In genomic region chr2:122667856-122668255, GRCm38 (mm10) we compare ENCODE assay signal across 10 mouse cellular contexts. TPM values are rescaled to one million over a fixed set of nuclear protein-coding genes. Genes with fewer than 3 reads are reported as not detected.
A peak's percentile ranks its signal among the peaks of the same experiment; 100 is the strongest.
DNase-seq lines count a peak whose midpoint lies in the region; ATAC-seq and TF ChIP-seq lines count a peak whose summit lies in the region.
"Had no signal": no experiment of that assay in that cellular context is flagged by ENCODE, and none has a peak within 500 bp of the region (broad histone marks: within the 10 kb centered on the region; RNA-seq: fewer than 3 reads in every experiment).

No protein-coding gene starts in this region.

- H3K4me2 ChIP-seq in liver, embryonic 14.5 days (ENCODE audit: low read depth), result no peak overlapping the region
- H3K4me2 ChIP-seq in neural tube, embryonic 15.5 days, result no peak overlapping the region
- H3K4me2 ChIP-seq: limb, embryonic 13.5 days had no signal

- H3K4me1 ChIP-seq in embryonic facial prominence, embryonic 10.5 days, result no peaks in the 10 kb centered on the region
- no peaks in the 10 kb centered on the region for H3K4me1 ChIP-seq in liver, embryonic 14.5 days (replicated peaks; ENCODE audit: control insufficient read depth in 2 of 2, insufficient read depth in 2 of 2, low read length in 1 of 2)
- H3K4me1 ChIP-seq in neural tube, embryonic 15.5 days, result no peaks in the 10 kb centered on the region; the same call in 1 of the 2 replicates

- no peaks in the 10 kb centered on the region for H3K36me3 ChIP-seq in embryonic facial prominence, embryonic 10.5 days (replicated peaks)
- H3K36me3 ChIP-seq in liver, embryonic 14.5 days (replicated peaks; ENCODE audit: control insufficient read depth, insufficient read depth, low read depth), result no peaks in the 10 kb centered on the region
- no peaks in the 10 kb centered on the region for H3K36me3 ChIP-seq in neural tube, embryonic 15.5 days
- H3K36me3 ChIP-seq: limb, embryonic 13.5 days had no signal

- no peaks in the 10 kb centered on the region for H3K27me3 ChIP-seq in embryonic facial prominence, embryonic 10.5 days (replicated peaks; ENCODE audit: low read depth, poor library complexity, severe bottlenecking)
- H3K27me3 ChIP-seq in liver, embryonic 14.5 days (ENCODE audit: control insufficient read depth, insufficient read depth, low read length), result no peaks in the 10 kb centered on the region
- H3K27me3 ChIP-seq in neural tube, embryonic 15.5 days (replicated peaks), result no peaks in the 10 kb centered on the region; the same call in 1 of the 2 replicates
- H3K27me3 ChIP-seq: limb, embryonic 13.5 days had no signal

- H3K4me3 ChIP-seq in embryonic facial prominence, embryonic 10.5 days, result no peak overlapping the region
- no peak overlapping the region for H3K4me3 ChIP-seq in liver, embryonic 14.5 days (ENCODE audit: insufficient read depth in 1 of 2, low read depth in 2 of 2, low read length in 2 of 2)
- no peak overlapping the region for H3K4me3 ChIP-seq in neural tube, embryonic 15.5 days (replicated peaks)
- H3K4me3 ChIP-seq: erythroblast, embryonic 14.5 days; limb, embryonic 13.5 days had no signal

- TF ChIP-seq EP300 in liver, embryonic 14.5 days (IDR thresholded peaks at IDR 0.05; ENCODE audit: low read depth), result no peak

- no peak overlapping the region for H3K9ac ChIP-seq in liver, embryonic 14.5 days (replicated peaks)
- H3K9ac ChIP-seq in neural tube, embryonic 15.5 days (replicated peaks), result no peak overlapping the region
- H3K9ac ChIP-seq: limb, embryonic 13.5 days had no signal

- no peak overlapping the region for H3K27ac ChIP-seq in embryonic facial prominence, embryonic 10.5 days (replicated peaks)
- no peak overlapping the region for H3K27ac ChIP-seq in liver, embryonic 14.5 days
- no peak overlapping the region for H3K27ac ChIP-seq in neural tube, embryonic 15.5 days (replicated peaks)
- H3K27ac ChIP-seq: limb, embryonic 13.5 days had no signal

- DNase-seq in kidney, adult 9 months, result peak; percentile 43
- DNase-seq in kidney, adult 11 months, result no peak
- peak; percentile 68 for DNase-seq in CD4-positive helper T cell, adult 2 months (ENCODE audit: low read depth, low spot score)
- peak; percentile 36 for DNase-seq in MN1 (ENCODE audit: low spot score)
- peak; percentile 31 for DNase-seq in embryonic facial prominence, embryonic 10.5 days (ENCODE audit: low spot score)
- no peak for DNase-seq in liver, embryonic 14.5 days (ENCODE audit: low read depth in 3 of 3, low spot score in 3 of 3)
- peak; percentile 65 for DNase-seq in thymus, postnatal 14 days

- peak; percentile 38 for TF ChIP-seq CTCF in liver, embryonic 14.5 days (IDR thresholded peaks at IDR 0.05; ENCODE audit: low read depth)

- ATAC-seq in liver, embryonic 14.5 days (ENCODE audit: insufficient read depth), result no peak
- ATAC-seq in neural tube, embryonic 15.5 days (ENCODE audit: low FRiP score), result no peak

- WGBS in embryonic facial prominence, embryonic 10.5 days, result 53% methylated on average over 5 of the region's 5 CpGs
- WGBS in liver, embryonic 14.5 days (ENCODE audit: insufficient replicate concordance), result 32% methylated on average over 5 of the region's 5 CpGs
- WGBS in neural tube, embryonic 15.5 days, result 65% methylated on average over 5 of the region's 5 CpGs

- no peaks in the 10 kb centered on the region for H3K9me3 ChIP-seq in embryonic facial prominence, embryonic 10.5 days
- H3K9me3 ChIP-seq in liver, embryonic 14.5 days (ENCODE audit: control insufficient read depth, low read length), result no peaks in the 10 kb centered on the region
- H3K9me3 ChIP-seq in neural tube, embryonic 15.5 days (replicated peaks), result no peaks in the 10 kb centered on the region
- H3K9me3 ChIP-seq: limb, embryonic 13.5 days had no signal

RNA-seq across cellular contexts. Expression of gene AA467197, which starts 31.1 kb away (rescaled TPM):
- 0.35 and 0.63 TPM in 2 replicates for polyA plus RNA-seq in embryonic facial prominence, embryonic 10.5 days (2016; fragmentation: Nextera tagmentation; extraction: Ambion mirVana)
- 0.06 and 0.16 TPM in 2 replicates for polyA plus RNA-seq in liver, embryonic 14.5 days (2012; rRNA removed)
- polyA plus RNA-seq in liver, embryonic 14.5 days (2014; fragmentation: Nextera tagmentation; extraction: Ambion mirVana), result 0.30 and 0.37 TPM in 2 replicates
- 1.1 and 5.5 TPM in 2 replicates for polyA plus RNA-seq in neural tube, embryonic 15.5 days (2015; fragmentation: Nextera tagmentation; extraction: Ambion mirVana)
- polyA plus RNA-seq: erythroblast, embryonic 14.5 days had no signal

RNA-seq across cellular contexts. Expression of gene Slc30a4, which starts 34.6 kb away (rescaled TPM):
- polyA plus RNA-seq in embryonic facial prominence, embryonic 10.5 days (2016; fragmentation: Nextera tagmentation; extraction: Ambion mirVana), result 4.4 and 5.0 TPM in 2 replicates
- polyA plus RNA-seq in liver, embryonic 14.5 days (2012; rRNA removed), result 0.74 and 0.81 TPM in 2 replicates
- 1.0 and 1.5 TPM in 2 replicates for polyA plus RNA-seq in liver, embryonic 14.5 days (2014; fragmentation: Nextera tagmentation; extraction: Ambion mirVana)
- polyA plus RNA-seq in neural tube, embryonic 15.5 days (2015; fragmentation: Nextera tagmentation; extraction: Ambion mirVana), result 6.5 and 6.7 TPM in 2 replicates
- polyA plus RNA-seq: erythroblast, embryonic 14.5 days had no signal

RNA-seq across cellular contexts. Expression of gene Gatm, which starts 56.8 kb away (rescaled TPM):
- polyA plus RNA-seq in embryonic facial prominence, embryonic 10.5 days (2016; fragmentation: Nextera tagmentation; extraction: Ambion mirVana), result 6.6 and 7.2 TPM in 2 replicates
- 8.6 and 14.1 TPM in 2 replicates for polyA plus RNA-seq in liver, embryonic 14.5 days (2012; rRNA removed)
- 24.8 and 27.6 TPM in 2 replicates for polyA plus RNA-seq in liver, embryonic 14.5 days (2014; fragmentation: Nextera tagmentation; extraction: Ambion mirVana)
- 41.3 and 45.0 TPM in 2 replicates for polyA plus RNA-seq in neural tube, embryonic 15.5 days (2015; fragmentation: Nextera tagmentation; extraction: Ambion mirVana)

Comparison
In these comparisons a context has a peak if more than half of its experiments do, and no peak if none do; other contexts are left out.
1. DNase-seq: peak in kidney, adult 9 months (single experiment), CD4-positive helper T cell, adult 2 months (single experiment), MN1 (single experiment), embryonic facial prominence, embryonic 10.5 days (single experiment) and thymus, postnatal 14 days (single experiment); none in kidney, adult 11 months (single experiment) and liver, embryonic 14.5 days (0 of 3).